Mouse (Mus musculus): ENCODE results near the gene Nxph3. TPM values are rescaled to one million over a fixed set of nuclear protein-coding genes. Genes with fewer than 3 reads are reported as not detected.

The Nxph3 gene
- total and polyA plus RNA-seq, 3 experiments: 0.17 TPM; not detected in 2

DNA sequence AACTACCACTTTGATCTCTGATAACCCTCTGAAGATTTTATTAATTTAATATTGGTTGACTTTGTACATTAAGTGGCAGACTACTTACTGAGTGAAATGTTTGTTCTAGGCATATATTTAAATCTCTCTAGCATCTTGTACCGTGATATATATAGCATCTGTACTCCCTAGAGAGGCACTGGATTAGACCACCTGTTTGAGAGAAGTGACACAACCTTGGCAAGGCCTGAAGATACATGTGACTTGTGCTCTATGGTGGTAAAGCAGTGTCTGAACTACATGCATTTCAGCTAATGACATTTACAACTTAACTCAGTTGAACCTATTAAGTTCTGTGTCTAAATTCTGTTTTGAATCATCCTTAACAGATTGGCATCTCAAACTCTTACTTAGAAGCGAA, 41.4 kb downstream of the Nxph3 start:
- Histone ChIP-seq H3K27ac (ENCODE audit: insufficient read depth, low read depth) (no peak overlapping the region), H3K79me2 (replicated peaks; ENCODE audit: control insufficient read depth, extremely low read depth, insufficient read depth, poor library complexity, severe bottlenecking) (peaks cover 7% of the 10 kb centered on the region), H3K4me2 (ENCODE audit: insufficient read depth, low read depth, poor library complexity, severe bottlenecking) (no peak overlapping the region), H3K36me3 (replicated peaks in 1 of 2; ENCODE audit: control insufficient read depth in 1 of 2, insufficient read depth in 1 of 2, low read length in 1 of 2) (peaks cover 43 to 83% of the 10 kb centered on the region in 2 experiments), H3K4me3 (replicated peaks in 1 of 3; ENCODE audit: low read depth in 2 of 3, low read length in 2 of 3, poor library complexity in 1 of 3) (no peak overlapping the region), H3K9me3 (replicated peaks; ENCODE audit: low read length) (no peaks in the 10 kb centered on the region), H3K4me1 (ENCODE audit: control insufficient read depth in 1 of 2, insufficient read depth in 2 of 2) (peaks cover 4 to 16% of the 10 kb centered on the region in 2 experiments; a peak in 2 of 4 replicates), H3K27me3 (replicated peaks) (no peaks in the 10 kb centered on the region), H3K9ac (ENCODE audit: insufficient read depth, low read depth) (no peak overlapping the region)
- in situ Hi-C loops (cut with MboI; ENCODE audit: low pct_ligation_motif_present, low pct_unique_long_range_greater_than_20kb, low sequenced_read_pairs) (no loop called here), dilution Hi-C loops (cut with MboI; ENCODE audit: extremely low pct_ligation_motif_present, extremely low pct_unique_long_range_greater_than_20kb, low sequenced_read_pairs) (no loop called here)
- TF ChIP-seq KAT2A (IDR thresholded peaks at IDR 0.05; ENCODE audit: insufficient replicate concordance, low read length) (no peak), NRF1 (IDR thresholded peaks at IDR 0.05; ENCODE audit: low read depth, low read length) (no peak), MAZ (IDR thresholded peaks at IDR 0.05; ENCODE audit: low read depth, low read length) (no peak), PAX5 (IDR thresholded peaks at IDR 0.05; ENCODE audit: low read length) (no peak), USF2 (conservative IDR thresholded peaks at IDR 0.05; ENCODE audit: low read depth, low read length) (no peak), TBP (conservative IDR thresholded peaks at IDR 0.05; ENCODE audit: low read depth, low read length) (no peak), MAFK (IDR thresholded peaks at IDR 0.05; ENCODE audit: insufficient replicate concordance, low read length) (no peak), USF1 (IDR thresholded peaks at IDR 0.05; ENCODE audit: low read depth, low read length) (no peak), MAX (IDR thresholded peaks at IDR 0.05; ENCODE audit: low read length) (no peak), EP300 (IDR thresholded peaks at IDR 0.05; ENCODE audit: low read length) (no peak), ZMIZ1 (IDR thresholded peaks at IDR 0.05; ENCODE audit: low read depth, low read length) (no peak), JUN (IDR thresholded peaks at IDR 0.05; ENCODE audit: insufficient read depth, low read depth, low read length) (no peak), SIN3A (IDR thresholded peaks at IDR 0.05; ENCODE audit: low read length) (no peak), CHD1 (IDR thresholded peaks at IDR 0.05; ENCODE audit: low read depth, low read length) (no peak), TCF12 (IDR thresholded peaks at IDR 0.05; ENCODE audit: low read depth, low read length) (no peak), JUND (conservative IDR thresholded peaks at IDR 0.05; ENCODE audit: low read depth, low read length) (no peak), ETS1 (conservative IDR thresholded peaks at IDR 0.05; ENCODE audit: low read depth, low read length) (no peak)
- DNase-seq (ENCODE audit: extremely low read depth): peak; percentile 3

DNA sequence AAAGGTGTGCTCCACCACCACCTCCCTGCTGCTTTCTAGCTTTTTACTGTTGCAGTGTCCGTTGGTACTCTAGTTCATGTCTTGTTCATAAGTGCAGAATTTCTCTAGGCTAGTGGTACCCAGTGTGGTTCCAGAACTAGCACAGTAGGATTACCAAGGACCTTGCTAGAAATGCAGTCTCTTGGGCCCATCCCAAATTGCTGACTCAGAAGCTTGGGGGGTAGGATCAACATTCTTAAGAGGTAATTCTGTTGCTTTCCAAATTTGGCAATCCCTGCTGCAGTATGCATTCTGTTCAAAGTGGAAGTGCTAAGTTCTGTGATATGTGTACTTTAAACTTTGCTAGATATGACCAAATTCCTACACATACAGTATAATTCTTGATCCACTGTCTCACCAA, 46.6 kb downstream of the Nxph3 start:
- Histone ChIP-seq H3K36me3 (replicated peaks in 1 of 2; ENCODE audit: control insufficient read depth in 1 of 2, insufficient read depth in 1 of 2, low read length in 1 of 2) (peaks cover 20 to 55% of the 10 kb centered on the region in 2 experiments), H3K9ac (ENCODE audit: insufficient read depth, low read depth) (no peak overlapping the region), H3K79me2 (replicated peaks; ENCODE audit: control insufficient read depth, extremely low read depth, insufficient read depth, poor library complexity, severe bottlenecking) (peaks cover 9% of the 10 kb centered on the region), H3K4me2 (ENCODE audit: insufficient read depth, low read depth, poor library complexity, severe bottlenecking) (no peak overlapping the region), H3K27ac (ENCODE audit: insufficient read depth, low read depth) (no peak overlapping the region), H3K27me3 (replicated peaks) (no peaks in the 10 kb centered on the region), H3K4me3 (replicated peaks in 1 of 3; ENCODE audit: low read depth in 2 of 3, low read length in 2 of 3, poor library complexity in 1 of 3) (no peak overlapping the region), H3K4me1 (ENCODE audit: control insufficient read depth in 1 of 2, insufficient read depth in 2 of 2) (peaks cover 4 to 13% of the 10 kb centered on the region in 2 experiments; a peak in 2 of 4 replicates), H3K9me3 (replicated peaks; ENCODE audit: low read length) (no peaks in the 10 kb centered on the region)
- DNase-seq (ENCODE audit: extremely low read depth): no peak
- dilution Hi-C loops (cut with MboI; ENCODE audit: extremely low pct_ligation_motif_present, extremely low pct_unique_long_range_greater_than_20kb, low sequenced_read_pairs) (no loop called here), in situ Hi-C loops (cut with MboI; ENCODE audit: low pct_ligation_motif_present, low pct_unique_long_range_greater_than_20kb, low sequenced_read_pairs) (no loop called here)
- no peak for TF ChIP-seq USF1 (IDR thresholded peaks at IDR 0.05; ENCODE audit: low read depth, low read length)
- TF ChIP-seq MAFK (IDR thresholded peaks at IDR 0.05; ENCODE audit: insufficient replicate concordance, low read length): 0 out of 2 replicates have a peak, but pooled peaks have one; percentile 41

Measured in CH12.LX (cell line).